Mouse (Mus musculus): Measurements from ENCODE around the gene Pxylp1.

Pxylp1 gene

GRCm38 (mm10) chr9:96853300-96854186, 38.9 kb downstream of the Pxylp1 start:
- DNase-seq, result no peak

GRCm38 (mm10) chr9:96851634-96852033, 40.8 kb downstream of the Pxylp1 start:
- no peak for DNase-seq

DNA sequence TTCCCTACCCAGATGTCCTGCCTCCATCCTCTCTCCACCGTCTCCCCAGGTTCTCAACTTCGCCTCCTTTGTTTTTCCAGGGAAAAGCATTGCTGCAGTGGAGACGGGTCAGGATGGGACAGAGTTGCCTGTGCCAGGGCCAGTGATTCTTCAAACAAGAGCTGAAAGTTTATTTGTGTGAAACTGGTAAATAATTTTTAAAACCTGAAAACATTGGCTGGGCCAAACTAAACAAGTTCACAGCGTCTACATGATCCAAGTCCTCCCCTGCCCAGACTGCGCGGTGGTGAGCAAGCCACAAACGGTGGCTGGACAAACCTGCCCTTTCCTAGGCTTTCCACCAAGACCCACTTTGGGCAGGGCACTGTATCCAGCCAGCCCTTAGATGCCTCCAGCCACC, 41.4 kb downstream of the Pxylp1 start:
- DNase-seq, result no peak

DNA sequence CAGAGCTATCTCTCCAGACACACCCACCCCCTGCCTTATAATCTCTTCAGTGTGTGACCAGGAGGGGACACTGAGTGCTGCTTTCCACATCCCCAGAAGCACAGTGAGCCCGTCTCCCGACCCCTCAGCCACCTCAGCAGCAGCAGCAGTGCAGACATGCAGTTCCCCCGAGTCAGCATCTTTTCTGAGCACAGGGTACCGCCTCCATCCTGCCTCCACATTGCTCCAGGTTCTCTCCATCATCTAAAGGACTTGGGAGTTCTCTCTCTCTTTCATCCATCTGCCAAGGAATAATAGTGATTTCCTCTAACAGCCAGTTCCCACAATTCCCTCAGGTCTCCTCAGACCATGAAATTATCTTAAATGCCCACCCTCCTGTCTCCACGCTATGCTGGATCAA, 43.5 kb downstream of the Pxylp1 start:
- DNase-seq, result no peak

DNA sequence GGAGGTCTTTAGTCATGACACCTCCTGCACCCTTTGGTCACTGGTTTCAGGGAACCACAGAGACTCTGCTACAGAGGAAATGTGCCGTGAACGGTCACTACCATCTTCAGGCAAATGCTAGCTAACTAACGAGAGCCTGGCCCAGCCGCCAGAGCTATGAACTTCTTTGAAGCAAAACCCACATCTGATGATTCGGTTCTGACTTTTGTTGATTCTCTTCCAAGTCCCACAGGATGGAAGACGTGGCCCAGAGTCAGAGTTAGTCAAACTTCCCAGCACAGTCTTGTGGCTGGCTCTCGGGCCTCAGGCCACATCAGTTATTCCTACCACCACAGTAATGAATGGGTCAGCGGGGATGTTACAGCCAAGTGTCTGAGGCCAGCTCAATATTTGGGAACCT, 46.1 kb downstream of the Pxylp1 start:
- DNase-seq, result no peak

- DNase-seq, result peak; percentile 80
Measured at GRCm38 (mm10) chr9:96844798-96845209, 47.7 kb downstream of the Pxylp1 start.

DNA sequence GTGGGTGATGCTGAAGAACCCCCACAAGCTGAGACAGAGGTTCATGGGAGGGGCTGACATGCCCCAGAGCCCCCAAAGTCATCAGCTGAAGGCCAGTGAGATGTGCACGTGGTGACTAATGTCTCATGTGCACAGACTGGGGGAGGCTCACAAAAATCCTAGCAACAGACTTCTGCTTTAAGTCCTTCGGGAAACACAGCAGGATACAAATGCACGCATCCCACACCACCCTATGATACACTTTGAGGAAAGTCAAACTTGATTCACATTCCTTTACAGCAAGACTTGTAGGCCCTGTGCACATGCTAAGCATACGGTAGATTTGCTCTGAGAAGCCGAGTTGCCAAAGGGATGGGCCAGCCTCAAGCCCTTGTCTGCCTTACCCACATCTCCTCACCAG, 53.1 kb downstream of the Pxylp1 start:
- DNase-seq, result no peak

DNA sequence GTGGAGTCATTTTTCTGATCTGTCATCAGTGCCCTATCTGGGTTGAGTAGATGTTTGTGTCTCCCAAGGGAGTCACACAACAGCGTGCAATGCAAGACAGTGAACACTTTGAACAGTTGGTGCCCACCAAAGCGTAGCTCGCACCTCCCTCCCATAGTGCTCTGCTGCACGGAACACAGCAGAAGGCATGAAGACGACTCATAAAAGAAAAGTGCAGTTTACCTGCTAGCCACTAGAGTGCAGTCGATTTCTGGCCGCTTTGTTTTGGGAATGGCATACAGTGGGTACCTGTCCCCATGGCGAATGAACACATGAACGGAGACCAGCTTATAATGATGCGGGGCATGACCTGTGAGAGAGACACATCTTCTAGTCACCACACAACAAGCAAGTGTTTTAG, 53.6 kb downstream of the Pxylp1 start:
- peak; percentile 29 for DNase-seq

GRCm38 (mm10) chr9:96837781-96838420, 54.6 kb downstream of the Pxylp1 start:
- no peak for DNase-seq

DNA sequence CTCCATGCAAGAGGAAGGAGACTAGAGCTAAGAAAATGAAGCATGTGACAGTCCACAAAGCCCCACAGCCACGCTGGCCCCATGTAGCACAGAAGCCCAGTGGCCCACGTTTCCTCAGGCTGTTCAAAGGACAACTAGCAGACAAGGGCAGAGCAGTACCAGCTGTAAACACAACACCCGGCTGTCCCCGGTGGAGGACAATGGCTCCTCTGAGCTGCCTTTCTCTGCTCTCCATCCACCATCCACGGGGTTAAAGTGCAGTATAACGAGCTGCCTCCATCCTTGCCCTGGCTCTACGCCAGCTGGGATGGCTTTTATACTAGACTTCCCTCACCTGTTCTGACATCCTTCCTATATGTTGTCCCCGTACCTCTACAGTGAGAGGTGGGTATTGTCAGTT, 55.5 kb downstream of the Pxylp1 start:
- DNase-seq, result no peak

DNA sequence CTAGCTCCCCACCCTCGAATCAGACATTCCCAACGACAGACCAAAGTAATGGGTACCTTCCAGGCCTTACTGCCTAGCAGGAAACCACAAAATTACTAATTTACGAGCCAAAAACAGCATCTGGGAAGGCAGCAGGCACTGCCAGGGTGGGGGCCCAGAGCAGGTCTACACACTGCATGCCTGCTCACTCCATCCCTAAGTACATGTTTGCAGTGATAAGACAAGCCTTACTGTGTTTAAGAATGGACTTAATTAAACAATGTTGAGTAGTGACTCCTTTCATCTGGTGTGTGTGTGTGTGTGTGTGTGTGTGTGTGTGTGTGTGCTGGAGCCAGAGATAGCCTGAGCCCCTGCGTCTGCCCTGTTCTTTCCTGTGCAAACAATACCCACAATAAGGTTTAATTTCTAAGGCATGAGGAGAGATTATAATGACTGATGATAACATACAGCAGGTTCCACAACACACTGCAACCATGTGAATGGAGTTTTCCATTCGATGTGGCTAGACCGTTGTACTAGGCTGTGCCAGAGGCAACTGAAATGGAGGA, 57.0 kb downstream of the Pxylp1 start:
- DNase-seq, result no peak

- DNase-seq, result no peak
Measured at GRCm38 (mm10) chr9:96833606-96834005, 58.9 kb downstream of the Pxylp1 start.

GRCm38 (mm10) chr9:96832516-96832915, 60.0 kb downstream of the Pxylp1 start:
- DNase-seq, result no peak

GRCm38 (mm10) chr9:96830856-96831359, 61.6 kb downstream of the Pxylp1 start:
- DNase-seq, result no peak

DNA sequence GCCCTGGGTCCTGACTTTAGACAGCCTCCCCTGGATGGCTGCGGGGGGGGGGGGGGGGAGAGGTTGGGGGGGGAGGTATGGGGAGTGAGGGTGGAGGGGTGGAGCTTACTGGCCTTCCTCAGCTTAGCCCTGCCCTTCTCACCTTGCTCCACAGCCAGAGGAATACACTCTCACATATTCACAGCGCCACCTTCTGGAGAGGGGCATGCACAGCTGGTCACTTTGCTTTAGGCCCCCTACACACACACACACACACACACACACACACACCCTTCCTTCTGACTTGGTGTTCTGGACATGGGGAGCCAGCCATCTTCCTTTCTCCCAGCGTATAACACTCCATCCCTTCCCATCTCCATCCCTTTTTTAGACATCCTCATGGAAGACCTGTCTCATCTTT, 62.8 kb downstream of the Pxylp1 start:
- DNase-seq, result no peak

DNA sequence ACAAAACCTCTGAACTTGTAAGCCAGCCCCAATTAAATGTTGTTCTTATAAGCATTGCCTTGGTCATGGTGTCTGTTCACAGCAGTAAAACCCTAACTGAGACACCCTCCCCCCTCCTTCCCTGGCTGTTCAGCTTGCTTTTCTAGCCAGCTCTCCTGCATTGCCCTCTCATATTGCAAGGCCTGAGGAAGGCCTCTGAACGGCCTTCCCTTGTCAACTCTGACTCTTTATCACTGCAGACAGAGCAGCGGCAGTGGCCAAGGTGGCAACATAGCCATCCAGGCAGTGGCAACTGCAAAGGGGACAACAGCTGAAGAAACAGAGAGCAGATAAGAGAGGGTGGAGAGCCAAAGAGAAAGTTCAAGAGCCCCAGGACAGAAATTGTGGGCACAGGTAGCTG, 64.4 kb downstream of the Pxylp1 start:
- no peak for DNase-seq

DNA sequence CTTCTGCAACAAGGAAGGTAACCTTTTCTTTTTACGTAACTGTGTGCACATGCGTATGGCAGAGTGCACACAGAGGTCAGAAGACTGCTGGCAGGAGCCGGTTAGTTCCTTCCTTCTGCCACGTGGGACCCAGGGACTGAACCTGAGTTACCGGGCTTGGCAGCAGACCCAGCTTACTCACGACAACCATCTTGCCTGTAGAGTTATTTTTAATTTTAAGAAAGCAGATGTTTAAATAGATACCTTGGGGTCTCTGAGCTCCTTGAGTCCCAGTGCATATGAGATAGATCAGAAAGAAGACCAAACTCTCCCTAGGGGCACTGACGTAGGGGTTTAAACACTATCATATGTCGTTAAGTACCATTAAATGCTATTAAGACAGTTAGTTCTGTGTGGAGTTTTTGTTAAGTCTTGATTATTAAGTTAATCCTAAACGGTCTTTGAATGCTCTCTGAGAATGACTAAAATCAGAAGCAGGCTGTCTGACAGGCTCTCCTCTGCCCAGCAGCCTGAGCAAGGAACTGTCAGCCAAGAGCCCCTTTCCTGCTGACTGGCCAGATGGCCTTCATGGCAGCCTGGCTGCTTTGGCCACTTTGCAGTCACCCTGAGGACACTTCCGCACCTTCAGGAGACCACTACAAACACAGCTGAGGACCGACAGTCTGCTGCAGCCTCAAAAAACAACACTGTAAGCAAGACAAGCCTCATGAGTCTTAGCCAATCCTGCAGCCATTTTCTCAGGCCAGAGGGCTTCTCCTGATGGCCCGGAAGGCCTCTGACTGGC, 65.3 kb downstream of the Pxylp1 start:
- no peak for DNase-seq

DNA sequence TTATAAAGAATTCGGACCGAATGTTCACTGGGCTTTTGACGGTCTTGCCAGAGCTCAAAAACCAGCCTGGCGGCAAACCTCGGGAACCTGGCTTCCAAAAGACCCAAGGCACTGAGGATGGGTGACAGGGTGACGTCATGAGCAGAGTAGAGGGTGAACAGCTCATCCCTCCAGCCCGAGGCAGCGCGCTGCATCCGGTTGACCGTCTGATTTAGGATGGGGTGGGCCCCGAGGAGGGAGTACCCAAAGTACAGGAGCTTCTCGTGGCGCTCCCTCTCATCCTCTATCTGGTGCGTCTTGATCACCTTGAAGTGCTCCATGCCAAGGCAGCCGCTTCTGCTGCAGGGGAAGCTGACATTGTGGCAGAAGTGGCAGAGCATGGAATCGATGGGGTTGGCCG, 67.6 kb downstream of the Pxylp1 start:
- DNase-seq, result no peak

DNA sequence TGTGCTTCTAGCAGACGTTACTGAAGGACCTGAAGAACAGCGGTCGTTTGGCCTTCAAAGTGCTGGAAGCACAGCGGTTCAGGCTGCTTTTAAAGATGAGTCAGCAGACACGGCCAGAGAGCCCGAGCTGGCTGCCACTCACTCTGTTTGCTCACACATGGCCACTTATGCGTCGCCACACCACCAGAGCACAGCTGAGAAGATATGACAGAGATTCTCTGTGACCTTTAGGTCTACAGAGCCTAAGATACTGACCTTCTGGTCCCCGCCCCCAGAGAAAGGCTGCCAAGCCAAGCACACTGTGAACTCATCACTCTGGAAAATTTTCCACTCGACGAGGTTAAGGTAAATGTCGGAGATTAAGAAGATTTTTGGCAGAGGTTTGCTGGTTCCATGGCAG, 68.4 kb downstream of the Pxylp1 start:
- DNase-seq, result no peak

- no peak for DNase-seq
Measured at GRCm38 (mm10) chr9:96823541-96823940, 68.9 kb downstream of the Pxylp1 start.

- DNase-seq, result no peak
Measured at GRCm38 (mm10) chr9:96823005-96823404, 69.5 kb downstream of the Pxylp1 start.

GRCm38 (mm10) chr9:96818822-96819481, 73.5 kb downstream of the Pxylp1 start:
- DNase-seq, result no peak
